Mouse (Mus musculus) adrenal gland, postnatal 14 days (tissue): Measurements from ENCODE around the gene Rap2a. TPM values are rescaled to one million over a fixed set of nuclear protein-coding genes. Genes with fewer than 3 reads are reported as not detected.

Source experiments
- DNase-seq: peaks from one replicate; pipeline ENCODE4 v3.0.0; 2021; ENCODE audit warnings: mixed read lengths
- total RNA-seq: library from RNA; stranded (reverse); gene quantifications from 2 replicates; pipeline ENCODE4 v1.2.3, GENCODE M21; 2021

The Rap2a gene
- total RNA-seq, 1 experiment from 2014 or later, result 21.2 TPM

- no peak for DNase-seq
Observed at GRCm38 (mm10) chr14:120542445-120542844, 64.2 kb downstream of the Rap2a start.

GRCm38 (mm10) chr14:120542976-120543375, 64.7 kb downstream of the Rap2a start:
- DNase-seq, result no peak

GRCm38 (mm10) chr14:120543846-120544245, 65.6 kb downstream of the Rap2a start:
- DNase-seq, result no peak

- no peak for DNase-seq
Observed at GRCm38 (mm10) chr14:120544495-120544894, 66.3 kb downstream of the Rap2a start.

GRCm38 (mm10) chr14:120544946-120545345, 66.7 kb downstream of the Rap2a start:
- DNase-seq, result no peak

Other genes with a start within 250 kb of the Rap2a start
- gene Mbnl2, start 202.8 kb upstream of the Rap2a start, total RNA-seq, result 206 and 223 TPM in 2 replicates